Mouse (Mus musculus): ENCODE measurements around the gene Cacna1i. TPM values are rescaled to one million over a fixed set of nuclear protein-coding genes. Genes with fewer than 3 reads are reported as not detected.

The Cacna1i gene
- polyA plus RNA-seq, 1 experiment from 2014 or later = 1.0 TPM

- Histone ChIP-seq H3K4me1 (ENCODE audit: control insufficient read depth, insufficient read depth, low read length) (peaks cover 18% of the 10 kb centered on the region), H3K36me3 (ENCODE audit: control insufficient read depth, insufficient read depth, low read length) (peaks cover 5% of the 10 kb centered on the region; the same call in 1 of the 2 replicates), H3K9me3 (replicated peaks; ENCODE audit: control insufficient read depth, low read length, poor library complexity, severe bottlenecking) (no peaks in the 10 kb centered on the region), H3K27ac (ENCODE audit: low read length) (peak within 1 kb of the TSS; percentile 73), H3K4me2 (ENCODE audit: low read length) (peak within 1 kb of the TSS; percentile 96), H3K27me3 (ENCODE audit: control insufficient read depth, insufficient read depth, low read depth, low read length) (no peaks in the 10 kb centered on the region), H3K9ac (ENCODE audit: low read depth, low read length) (peak within 1 kb of the TSS; percentile 86), H3K4me3 (ENCODE audit: low read depth, low read length) (peak within 1 kb of the TSS; percentile 83)
- ATAC-seq = peak; percentile 89
- WGBS = 2% methylated on average over 64 of the region's 66 CpGs
Observed at GRCm38 (mm10) chr15:80263610-80264575, 23.1 kb upstream of the Cacna1i start, which contains the start of gene Rps19bp1. Rps19bp1 (minus strand) TSS chr15:80264315.

- peak; percentile 61; the same call in 1 of the 2 replicates for ATAC-seq
- 0% methylated on average over 2 of the region's 2 CpGs for WGBS
Observed at GRCm38 (mm10) chr15:80266281-80266680, 20.8 kb upstream of the Cacna1i start.

GRCm38 (mm10) chr15:80271858-80272396, 15.1 kb upstream of the Cacna1i start:
- H3K27ac ChIP-seq (ENCODE audit: low read length) = no peak overlapping the region
- no peaks in the 10 kb centered on the region; the same call in 1 of the 2 replicates for H3K27me3 ChIP-seq (ENCODE audit: control insufficient read depth, insufficient read depth, low read depth, low read length)
- no peaks in the 10 kb centered on the region for H3K9me3 ChIP-seq (replicated peaks; ENCODE audit: control insufficient read depth, low read length, poor library complexity, severe bottlenecking)
- H3K9ac ChIP-seq (ENCODE audit: low read depth, low read length) = no peak overlapping the region
- no peak overlapping the region for H3K4me3 ChIP-seq (ENCODE audit: low read depth, low read length)
- H3K4me1 ChIP-seq (ENCODE audit: control insufficient read depth, insufficient read depth, low read length) = peaks cover 6% of the 10 kb centered on the region
- H3K4me2 ChIP-seq (ENCODE audit: low read length) = no peak overlapping the region
- no peaks in the 10 kb centered on the region for H3K36me3 ChIP-seq (ENCODE audit: control insufficient read depth, insufficient read depth, low read length)
- ATAC-seq = no peak
- 43% methylated on average over 3 of the region's 3 CpGs for WGBS

More at GRCm38 (mm10) chr15:80266281-80266680, 20.8 kb upstream of the Cacna1i start:
- Histone ChIP-seq H3K36me3 (ENCODE audit: control insufficient read depth, insufficient read depth, low read length) (no peaks in the 10 kb centered on the region), H3K4me3 (ENCODE audit: low read depth, low read length) (no peak overlapping the region), H3K4me2 (ENCODE audit: low read length) (no peak overlapping the region), H3K4me1 (ENCODE audit: control insufficient read depth, insufficient read depth, low read length) (peaks cover 18% of the 10 kb centered on the region), H3K27me3 (ENCODE audit: control insufficient read depth, insufficient read depth, low read depth, low read length) (no peaks in the 10 kb centered on the region), H3K9ac (ENCODE audit: low read depth, low read length) (no peak overlapping the region), H3K27ac (ENCODE audit: low read length) (no peak overlapping the region), H3K9me3 (replicated peaks; ENCODE audit: control insufficient read depth, low read length, poor library complexity, severe bottlenecking) (no peaks in the 10 kb centered on the region)

GRCm38 (mm10) chr15:80277107-80277506, 9.9 kb upstream of the Cacna1i start:
- Histone ChIP-seq H3K27me3 (ENCODE audit: control insufficient read depth, insufficient read depth, low read depth, low read length) (no peaks in the 10 kb centered on the region; the same call in 1 of the 2 replicates), H3K9ac (ENCODE audit: low read depth, low read length) (no peak overlapping the region), H3K4me3 (ENCODE audit: low read depth, low read length) (no peak overlapping the region), H3K27ac (ENCODE audit: low read length) (no peak overlapping the region), H3K36me3 (ENCODE audit: control insufficient read depth, insufficient read depth, low read length) (no peaks in the 10 kb centered on the region), H3K4me1 (ENCODE audit: control insufficient read depth, insufficient read depth, low read length) (peaks cover 2% of the 10 kb centered on the region; the same call in 1 of the 2 replicates), H3K4me2 (ENCODE audit: low read length) (no peak overlapping the region), H3K9me3 (replicated peaks; ENCODE audit: control insufficient read depth, low read length, poor library complexity, severe bottlenecking) (no peaks in the 10 kb centered on the region)
- WGBS = 37% methylated on average over 9 of the region's 9 CpGs
- ATAC-seq = 0 out of 2 replicates have a peak, but pooled peaks have one; percentile 28

- no peak overlapping the region for H3K4me3 ChIP-seq (ENCODE audit: low read depth, low read length)
- H3K9ac ChIP-seq (ENCODE audit: low read depth, low read length) = no peak overlapping the region
- ATAC-seq = no peak
- no peaks in the 10 kb centered on the region; the same call in 1 of the 2 replicates for H3K4me1 ChIP-seq (ENCODE audit: control insufficient read depth, insufficient read depth, low read length)
- no peak overlapping the region for H3K27ac ChIP-seq (ENCODE audit: low read length)
- H3K9me3 ChIP-seq (replicated peaks; ENCODE audit: control insufficient read depth, low read length, poor library complexity, severe bottlenecking) = no peaks in the 10 kb centered on the region
- H3K27me3 ChIP-seq (ENCODE audit: control insufficient read depth, insufficient read depth, low read depth, low read length) = no peaks in the 10 kb centered on the region; the same call in 1 of the 2 replicates
- 4% methylated on average over 6 of the region's 6 CpGs for WGBS
- no peaks in the 10 kb centered on the region for H3K36me3 ChIP-seq (ENCODE audit: control insufficient read depth, insufficient read depth, low read length)
- H3K4me2 ChIP-seq (ENCODE audit: low read length) = no peak overlapping the region
Observed at GRCm38 (mm10) chr15:80277625-80278024, 9.4 kb upstream of the Cacna1i start.

- Histone ChIP-seq H3K36me3 (ENCODE audit: control insufficient read depth, insufficient read depth, low read length) (no peaks in the 10 kb centered on the region), H3K27ac (ENCODE audit: low read length) (no peak overlapping the region), H3K9me3 (replicated peaks; ENCODE audit: control insufficient read depth, low read length, poor library complexity, severe bottlenecking) (no peaks in the 10 kb centered on the region), H3K4me1 (ENCODE audit: control insufficient read depth, insufficient read depth, low read length) (no peaks in the 10 kb centered on the region), H3K9ac (ENCODE audit: low read depth, low read length) (no peak overlapping the region), H3K4me2 (ENCODE audit: low read length) (no peak overlapping the region), H3K4me3 (ENCODE audit: low read depth, low read length) (no peak overlapping the region), H3K27me3 (ENCODE audit: control insufficient read depth, insufficient read depth, low read depth, low read length) (no peaks in the 10 kb centered on the region; the same call in 1 of the 2 replicates)
- WGBS = 79% methylated on average over 5 of the region's 5 CpGs
- no peak for ATAC-seq
Observed at GRCm38 (mm10) chr15:80278121-80278759, 8.8 kb upstream of the Cacna1i start.

- Histone ChIP-seq H3K9me3 (replicated peaks; ENCODE audit: control insufficient read depth, low read length, poor library complexity, severe bottlenecking) (no peaks in the 10 kb centered on the region), H3K9ac (ENCODE audit: low read depth, low read length) (no peak overlapping the region)
- ATAC-seq = no peak
Observed at GRCm38 (mm10) chr15:80279053-80279452, 8.0 kb upstream of the Cacna1i start.

GRCm38 (mm10) chr15:80280646-80281045, 6.4 kb upstream of the Cacna1i start:
- H3K36me3 ChIP-seq (ENCODE audit: control insufficient read depth, insufficient read depth, low read length) = no peaks in the 10 kb centered on the region
- ATAC-seq = no peak
- no peak overlapping the region for H3K9ac ChIP-seq (ENCODE audit: low read depth, low read length)
- WGBS = 15% methylated on average over 6 of the region's 6 CpGs
- no peaks in the 10 kb centered on the region for H3K9me3 ChIP-seq (replicated peaks; ENCODE audit: control insufficient read depth, low read length, poor library complexity, severe bottlenecking)
- H3K4me2 ChIP-seq (ENCODE audit: low read length) = no peak overlapping the region
- peaks cover 9% of the 10 kb centered on the region for H3K27me3 ChIP-seq (ENCODE audit: control insufficient read depth, insufficient read depth, low read depth, low read length)
- H3K4me3 ChIP-seq (ENCODE audit: low read depth, low read length) = no peak overlapping the region
- H3K4me1 ChIP-seq (ENCODE audit: control insufficient read depth, insufficient read depth, low read length) = no peaks in the 10 kb centered on the region
- H3K27ac ChIP-seq (ENCODE audit: low read length) = no peak overlapping the region

More at GRCm38 (mm10) chr15:80279053-80279452, 8.0 kb upstream of the Cacna1i start:
- Histone ChIP-seq H3K4me2 (ENCODE audit: low read length) (no peak overlapping the region), H3K4me3 (ENCODE audit: low read depth, low read length) (no peak overlapping the region), H3K4me1 (ENCODE audit: control insufficient read depth, insufficient read depth, low read length) (no peaks in the 10 kb centered on the region), H3K36me3 (ENCODE audit: control insufficient read depth, insufficient read depth, low read length) (no peaks in the 10 kb centered on the region), H3K27ac (ENCODE audit: low read length) (no peak overlapping the region), H3K27me3 (ENCODE audit: control insufficient read depth, insufficient read depth, low read depth, low read length) (no peaks in the 10 kb centered on the region; the same call in 1 of the 2 replicates)
- 87% methylated on average over 2 of the region's 2 CpGs for WGBS

Measured in midbrain, embryonic 16.5 days (tissue).